Mouse (Mus musculus): ENCODE measurements at regions not wholly inside any gene's neighbourhood (a gene's known extent, or its start where the extent isn't known, plus 50 kb on each side); places are given as distances from the start of the nearest gene placed in this dataset.

GRCm38 (mm10) chr10:126452057-126452622 is 449.0 kb downstream of the Atp23 start:
- Histone ChIP-seq H3K4me3 (ENCODE audit: insufficient read depth, low read depth, low read length) (no peak overlapping the region), H3K27ac (replicated peaks; ENCODE audit: low read depth, low read length) (no peak overlapping the region), H3K4me1 (ENCODE audit: control insufficient read depth, insufficient read depth, insufficient read length, low read length) (no peaks in the 10 kb centered on the region)

DNA sequence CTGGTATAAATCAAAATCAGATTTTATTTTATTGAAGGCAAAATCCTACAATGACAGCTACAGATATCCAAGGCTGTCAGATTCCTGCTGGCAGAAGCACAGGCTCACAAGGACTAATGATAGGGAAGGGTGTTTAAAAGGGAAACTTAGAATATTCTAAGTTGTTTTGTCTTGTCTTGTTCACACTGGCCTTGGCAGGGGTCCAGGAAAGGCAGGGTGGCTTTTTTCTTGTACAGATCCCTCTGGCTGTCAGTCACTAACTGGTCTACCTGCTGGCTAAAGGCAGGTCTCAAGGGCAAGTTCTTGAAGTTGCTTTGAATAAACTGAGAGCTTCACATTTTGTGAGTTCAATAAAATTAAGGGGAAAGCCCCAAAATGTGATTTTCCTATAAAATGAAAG is 465.3 kb downstream of the Lrig3 start:
- Histone ChIP-seq H3K4me3 (ENCODE audit: insufficient read depth, low read depth, low read length) (no peak overlapping the region), H3K27ac (replicated peaks; ENCODE audit: low read depth, low read length) (no peak overlapping the region), H3K4me1 (ENCODE audit: control insufficient read depth, insufficient read depth, insufficient read length, low read length) (no peaks in the 10 kb centered on the region)

- no peaks in the 10 kb centered on the region for H3K4me1 ChIP-seq (ENCODE audit: control insufficient read depth, insufficient read depth, insufficient read length, low read length)
- no peak overlapping the region for H3K4me3 ChIP-seq (ENCODE audit: insufficient read depth, low read depth, low read length)
- no peak overlapping the region for H3K27ac ChIP-seq (replicated peaks; ENCODE audit: low read depth, low read length)
Observed at GRCm38 (mm10) chr10:126430346-126430745, 464.4 kb downstream of the Lrig3 start.

- Histone ChIP-seq H3K27ac (replicated peaks; ENCODE audit: low read depth, low read length) (no peak overlapping the region), H3K4me1 (ENCODE audit: control insufficient read depth, insufficient read depth, insufficient read length, low read length) (no peaks in the 10 kb centered on the region), H3K4me3 (ENCODE audit: insufficient read depth, low read depth, low read length) (no peak overlapping the region)
Observed at GRCm38 (mm10) chr10:126429502-126429901, 463.5 kb downstream of the Lrig3 start.

DNA sequence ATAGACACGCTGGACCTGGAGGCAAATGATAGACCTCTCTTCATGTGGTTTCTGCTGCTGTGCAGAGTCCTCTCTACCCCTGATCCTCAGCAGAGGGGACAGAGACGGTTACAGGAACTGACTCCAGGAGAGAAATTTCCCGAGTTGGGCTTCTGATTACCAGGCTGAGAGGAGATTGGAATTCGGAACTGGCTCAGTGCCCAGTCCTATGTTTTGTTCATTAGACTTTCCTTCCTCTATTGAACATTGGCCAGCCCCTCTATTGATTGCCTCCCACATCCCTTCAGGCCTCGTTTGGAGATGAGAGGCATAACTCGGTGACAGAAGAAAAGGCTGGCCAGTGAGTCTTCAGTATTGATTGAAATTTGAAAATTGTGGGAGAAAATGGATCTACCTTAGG is 456.1 kb downstream of the Lrig3 start:
- Histone ChIP-seq H3K4me1 (ENCODE audit: control insufficient read depth, insufficient read depth, insufficient read length, low read length) (no peaks in the 10 kb centered on the region), H3K27ac (replicated peaks; ENCODE audit: low read depth, low read length) (no peak overlapping the region), H3K4me3 (ENCODE audit: insufficient read depth, low read depth, low read length) (no peak overlapping the region)

- Histone ChIP-seq H3K27ac (replicated peaks; ENCODE audit: low read depth, low read length) (no peak overlapping the region), H3K4me3 (ENCODE audit: insufficient read depth, low read depth, low read length) (no peak overlapping the region), H3K4me1 (ENCODE audit: control insufficient read depth, insufficient read depth, insufficient read length, low read length) (no peaks in the 10 kb centered on the region)
Observed at GRCm38 (mm10) chr10:126413786-126414185, 447.8 kb downstream of the Lrig3 start.

DNA sequence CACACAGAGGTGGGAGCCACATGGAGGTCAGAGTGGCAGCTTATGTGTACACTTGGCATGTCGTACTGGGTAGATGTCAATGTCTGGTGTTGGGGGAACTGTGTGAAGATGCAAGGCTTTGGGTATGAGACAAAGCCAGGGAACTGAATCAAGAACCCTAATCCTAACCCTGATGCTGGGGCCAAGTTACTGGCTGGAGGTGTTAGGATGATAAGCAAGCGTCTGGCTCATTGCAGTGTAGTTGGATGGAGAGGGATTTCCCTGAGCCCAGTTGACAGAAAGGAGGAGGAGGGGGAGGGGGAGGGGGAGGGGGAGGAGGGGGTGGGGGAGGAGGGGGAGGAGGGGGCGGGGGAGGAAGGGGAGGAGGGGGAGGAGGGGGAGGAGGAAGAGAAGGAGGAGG is 426.3 kb downstream of the Lrig3 start:
- Histone ChIP-seq H3K4me3 (ENCODE audit: insufficient read depth, low read depth, low read length) (no peak overlapping the region), H3K4me1 (ENCODE audit: control insufficient read depth, insufficient read depth, insufficient read length, low read length) (no peaks in the 10 kb centered on the region), H3K27ac (replicated peaks; ENCODE audit: low read depth, low read length) (no peak overlapping the region)

DNA sequence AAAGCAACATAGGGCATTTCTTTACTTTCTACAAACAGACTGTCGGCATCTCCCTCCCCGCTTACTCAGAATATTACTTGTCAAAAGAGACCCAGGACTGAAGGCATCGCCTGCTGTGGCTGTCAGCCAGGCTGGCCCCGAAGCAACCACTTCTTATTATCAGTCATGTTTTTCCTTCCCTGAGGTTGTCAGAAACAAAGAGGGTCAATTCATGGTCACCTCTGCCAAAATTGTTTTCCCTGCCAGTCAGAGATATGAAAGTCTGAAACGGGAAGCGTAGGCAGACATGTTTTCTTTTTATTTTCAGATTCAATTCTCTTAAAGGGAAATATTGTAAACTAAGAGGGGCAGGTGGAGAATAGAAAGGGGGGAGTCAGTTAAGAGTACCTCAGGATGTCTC is 425.8 kb downstream of the Lrig3 start:
- Histone ChIP-seq H3K4me1 (ENCODE audit: control insufficient read depth, insufficient read depth, insufficient read length, low read length) (no peaks in the 10 kb centered on the region), H3K27ac (replicated peaks; ENCODE audit: low read depth, low read length) (no peak overlapping the region), H3K4me3 (ENCODE audit: insufficient read depth, low read depth, low read length) (no peak overlapping the region)

DNA sequence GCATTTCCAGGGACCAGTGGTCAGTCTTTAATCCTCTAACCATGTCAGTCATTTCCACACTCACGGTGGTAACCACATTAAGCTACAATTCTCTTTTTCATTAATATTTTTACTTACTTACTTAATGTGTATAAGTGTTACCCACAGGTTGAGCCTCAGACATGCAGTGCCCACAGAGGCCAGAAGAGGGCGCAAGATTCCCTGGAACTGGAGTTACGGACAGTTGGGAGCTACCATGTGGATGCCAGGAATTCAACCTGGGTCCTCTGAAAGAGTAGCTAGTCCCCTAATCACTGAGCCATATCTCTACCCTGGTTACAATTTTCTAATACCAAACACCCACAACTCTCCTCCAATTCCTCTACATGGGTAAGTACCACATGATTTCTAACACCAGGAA is 420.5 kb downstream of the Lrig3 start:
- Histone ChIP-seq H3K4me3 (ENCODE audit: insufficient read depth, low read depth, low read length) (no peak overlapping the region), H3K4me1 (ENCODE audit: control insufficient read depth, insufficient read depth, insufficient read length, low read length) (no peaks in the 10 kb centered on the region)

DNA sequence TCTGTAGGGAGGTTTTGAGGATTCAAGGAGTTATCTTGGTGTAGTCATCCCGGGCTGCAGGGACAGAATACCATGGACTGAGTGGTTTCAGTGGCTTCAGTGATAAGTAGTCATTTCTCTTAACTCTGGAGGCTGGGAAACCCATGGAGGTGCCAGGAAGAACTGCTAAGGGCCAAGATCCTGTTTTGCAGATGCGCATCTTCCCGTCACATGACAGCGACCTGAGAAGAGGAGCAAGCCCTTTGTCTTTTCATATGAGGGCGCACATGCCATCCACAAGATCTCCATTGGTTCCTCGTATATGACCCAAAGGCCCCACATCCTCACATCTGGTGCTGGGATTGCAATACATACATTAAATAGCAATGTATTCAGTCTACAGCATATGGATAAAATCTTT is 419.7 kb downstream of the Lrig3 start:
- H3K4me3 ChIP-seq (ENCODE audit: insufficient read depth, low read depth, low read length): no peak overlapping the region
- H3K27ac ChIP-seq (replicated peaks; ENCODE audit: low read depth, low read length): no peak overlapping the region
- no peaks in the 10 kb centered on the region for H3K4me1 ChIP-seq (ENCODE audit: control insufficient read depth, insufficient read depth, insufficient read length, low read length)

More for the DNA sequence above, 420.5 kb downstream of the Lrig3 start:
- no peak overlapping the region for H3K27ac ChIP-seq (replicated peaks; ENCODE audit: low read depth, low read length)

DNA sequence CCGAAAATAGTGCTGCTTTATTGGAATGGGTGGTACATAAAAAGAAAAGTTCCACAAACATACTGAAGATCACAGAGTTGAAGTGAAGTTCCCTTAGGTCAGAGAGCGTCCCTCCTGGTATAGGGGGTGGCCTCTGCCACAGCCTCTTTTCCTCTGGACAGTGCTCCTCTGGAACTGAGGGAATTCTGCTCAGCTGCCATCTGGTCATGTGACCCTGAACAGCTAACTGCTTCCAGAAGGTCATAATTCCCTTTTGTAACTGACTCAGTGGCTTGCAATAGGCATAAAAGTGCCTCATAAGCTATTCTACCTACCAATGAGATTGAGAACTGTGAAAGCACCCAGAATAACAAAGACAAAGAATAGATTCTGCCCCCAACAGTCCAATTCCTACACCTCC is 414.4 kb downstream of the Lrig3 start:
- no peak overlapping the region for H3K27ac ChIP-seq (replicated peaks; ENCODE audit: low read depth, low read length)
- no peak overlapping the region for H3K4me3 ChIP-seq (ENCODE audit: insufficient read depth, low read depth, low read length)
- peaks cover 13% of the 10 kb centered on the region for H3K4me1 ChIP-seq (ENCODE audit: control insufficient read depth, insufficient read depth, insufficient read length, low read length)

- no peak overlapping the region for H3K4me3 ChIP-seq (ENCODE audit: insufficient read depth, low read depth, low read length)
- no peak overlapping the region for H3K27ac ChIP-seq (replicated peaks; ENCODE audit: low read depth, low read length)
- H3K4me1 ChIP-seq (ENCODE audit: control insufficient read depth, insufficient read depth, insufficient read length, low read length): peaks cover 13% of the 10 kb centered on the region
Observed at GRCm38 (mm10) chr10:126379239-126379638, 413.3 kb downstream of the Lrig3 start.

GRCm38 (mm10) chr10:126373906-126374305 is 407.9 kb downstream of the Lrig3 start:
- H3K4me3 ChIP-seq (ENCODE audit: insufficient read depth, low read depth, low read length): no peak overlapping the region
- peaks cover 8% of the 10 kb centered on the region for H3K4me1 ChIP-seq (ENCODE audit: control insufficient read depth, insufficient read depth, insufficient read length, low read length)
- H3K27ac ChIP-seq (replicated peaks; ENCODE audit: low read depth, low read length): no peak overlapping the region

GRCm38 (mm10) chr10:126371881-126372280 is 405.9 kb downstream of the Lrig3 start:
- H3K4me3 ChIP-seq (ENCODE audit: insufficient read depth, low read depth, low read length): no peak overlapping the region
- no peak overlapping the region for H3K27ac ChIP-seq (replicated peaks; ENCODE audit: low read depth, low read length)
- no peaks in the 10 kb centered on the region for H3K4me1 ChIP-seq (ENCODE audit: control insufficient read depth, insufficient read depth, insufficient read length, low read length)

DNA sequence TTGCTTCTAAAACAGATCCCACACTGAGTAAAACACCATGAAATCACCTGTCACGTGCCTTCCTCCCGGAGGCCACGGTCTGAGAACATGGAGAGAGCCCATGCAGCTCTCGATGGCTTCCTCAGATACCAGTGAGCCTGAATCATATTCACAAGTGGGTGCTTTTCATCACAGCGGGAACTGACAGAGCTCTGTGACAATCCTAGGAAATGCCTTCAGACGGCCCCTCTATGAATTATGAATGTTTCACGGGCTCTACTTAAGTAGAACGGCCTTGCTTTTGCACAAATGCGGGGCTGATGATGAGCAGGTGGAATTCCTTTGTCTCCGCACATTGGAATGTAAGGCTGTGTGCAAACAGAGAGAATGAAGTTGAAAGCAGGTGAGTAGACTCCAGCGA is 383.1 kb downstream of the Lrig3 start:
- no peaks in the 10 kb centered on the region for H3K4me1 ChIP-seq (ENCODE audit: control insufficient read depth, insufficient read depth, insufficient read length, low read length)
- H3K27ac ChIP-seq (replicated peaks; ENCODE audit: low read depth, low read length): no peak overlapping the region

GRCm38 (mm10) chr10:126337426-126337825 is 371.5 kb downstream of the Lrig3 start:
- H3K4me3 ChIP-seq (ENCODE audit: insufficient read depth, low read depth, low read length): no peak overlapping the region
- no peak overlapping the region for H3K27ac ChIP-seq (replicated peaks; ENCODE audit: low read depth, low read length)

More for the DNA sequence above, 383.1 kb downstream of the Lrig3 start:
- H3K4me3 ChIP-seq (ENCODE audit: insufficient read depth, low read depth, low read length): no peak overlapping the region

DNA sequence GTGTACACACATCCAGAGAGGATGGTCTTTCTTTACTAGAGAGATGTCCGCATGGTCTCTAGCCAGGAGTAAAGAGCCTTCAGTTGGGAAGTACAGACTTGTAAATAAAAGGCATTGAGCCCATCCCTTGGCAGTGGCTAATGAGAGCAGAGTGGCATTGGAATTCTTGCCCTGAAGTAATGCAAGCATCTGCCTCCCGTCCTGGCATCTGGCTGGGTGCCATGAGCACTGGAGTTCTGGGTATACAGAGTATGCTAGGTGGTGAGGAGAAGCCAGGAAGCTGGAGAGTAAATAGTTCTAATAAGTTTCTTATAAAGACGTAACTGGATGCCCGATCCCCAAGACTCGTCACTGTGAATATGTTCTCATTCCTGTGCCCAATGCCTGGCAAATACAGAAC is 367.8 kb downstream of the Lrig3 start:
- H3K4me1 ChIP-seq (ENCODE audit: control insufficient read depth, insufficient read depth, insufficient read length, low read length): no peaks in the 10 kb centered on the region
- no peak overlapping the region for H3K27ac ChIP-seq (replicated peaks; ENCODE audit: low read depth, low read length)
- H3K4me3 ChIP-seq (ENCODE audit: insufficient read depth, low read depth, low read length): no peak overlapping the region

More at GRCm38 (mm10) chr10:126337426-126337825, 371.5 kb downstream of the Lrig3 start:
- no peaks in the 10 kb centered on the region for H3K4me1 ChIP-seq (ENCODE audit: control insufficient read depth, insufficient read depth, insufficient read length, low read length)

All from brown adipose tissue, adult 24 weeks (tissue).